Mouse (Mus musculus) forebrain, embryonic 10.5 days (tissue): Measurements from ENCODE around the gene Gm45837. TPM values are rescaled to one million over a fixed set of nuclear protein-coding genes. Genes with fewer than 3 reads are reported as not detected.
"Not testable (repeated sequence)": the region's sequence is repeated elsewhere in the genome, so short reads cannot be mapped to it uniquely, and the experiment has no call there.

Experiments used
- DNase-seq: peaks from one replicate; pipeline ENCODE4 v3.0.0-alpha.2; 2017; ENCODE audit warnings: low spot score; ENCODE audit errors: extremely low spot score
- H3K27ac ChIP-seq: fragments of 300-500 bp; sonication (generic); 2 replicates; pipeline ENCODE4 v1.5.1; 2016; ENCODE audit warnings: mild to moderate bottlenecking
- H3K27me3 ChIP-seq: fragments of 300-500 bp; sonication (generic); 2 replicates; pipeline ENCODE4 v1.6.1; 2016; ENCODE audit warnings: mild to moderate bottlenecking; ENCODE audit not compliant: poor library complexity, severe bottlenecking
- H3K36me3 ChIP-seq: fragments of 300-500 bp; sonication (generic); replicated peaks from 2 replicates; pipeline ENCODE4 v1.6.1; 2016; ENCODE audit warnings: mild to moderate bottlenecking, moderate library complexity
- H3K4me1 ChIP-seq: fragments of 300-500 bp; sonication (generic); 2 replicates; pipeline ENCODE4 v1.6.1; 2016
- H3K4me3 ChIP-seq: fragments of 300-500 bp; sonication (generic); 2 replicates; pipeline ENCODE4 v1.5.1; 2016; ENCODE audit warnings: mild to moderate bottlenecking, moderate library complexity
- H3K9me3 ChIP-seq: fragments of 300-500 bp; sonication (generic); 2 replicates; pipeline ENCODE4 v1.6.1; 2016; ENCODE audit warnings: mild to moderate bottlenecking, moderate library complexity
- WGBS: fragments of 180-500 bp; shearing (Covaris S2); methylation state at CpG from one replicate; pipeline ENCODE4 v1.1.7; 2016; 5-methylcytosine and 5-hydroxymethylcytosine counted together
- polyA plus RNA-seq: library from polyadenylated mRNA; unstranded; fragments of >200 nt; fragmentation: Nextera tagmentation; extraction: Ambion mirVana; gene quantifications from 2 replicates; pipeline ENCODE4 v1.2.1, GENCODE M21; 2016

Gene Gm45837
- polyA plus RNA-seq, 1 experiment from 2014 or later, result not detected

DNA sequence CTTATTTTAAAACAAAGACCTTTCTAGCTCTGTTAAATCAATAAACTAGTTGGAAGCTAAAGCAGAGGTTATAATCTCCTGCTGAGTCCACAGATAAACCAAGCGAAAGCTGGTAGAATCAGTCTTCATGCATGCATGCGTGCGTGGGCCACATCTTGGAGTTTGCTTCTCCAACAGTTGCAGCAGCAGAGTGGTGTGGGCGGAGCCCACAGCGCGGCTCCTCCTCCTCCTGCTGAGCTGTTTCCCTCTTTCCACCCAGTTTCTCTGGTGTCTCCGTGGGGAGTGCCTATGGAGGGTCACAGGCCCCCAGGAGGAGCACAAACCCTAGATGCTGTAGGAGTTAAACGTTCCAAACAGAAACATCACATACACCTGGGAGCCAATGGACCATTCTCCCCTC, 126.9 kb downstream of the Gm45837 start:
- Histone ChIP-seq H3K27me3 (peaks cover 20% of the 10 kb centered on the region), H3K9me3 (no peaks in the 10 kb centered on the region), H3K4me3 (no peak overlapping the region), H3K4me1 (peaks cover 24% of the 10 kb centered on the region), H3K36me3 (no peaks in the 10 kb centered on the region), H3K27ac (no peak overlapping the region)
- DNase-seq, result no peak
- WGBS, result 51% methylated on average over 8 of the region's 8 CpGs

DNA sequence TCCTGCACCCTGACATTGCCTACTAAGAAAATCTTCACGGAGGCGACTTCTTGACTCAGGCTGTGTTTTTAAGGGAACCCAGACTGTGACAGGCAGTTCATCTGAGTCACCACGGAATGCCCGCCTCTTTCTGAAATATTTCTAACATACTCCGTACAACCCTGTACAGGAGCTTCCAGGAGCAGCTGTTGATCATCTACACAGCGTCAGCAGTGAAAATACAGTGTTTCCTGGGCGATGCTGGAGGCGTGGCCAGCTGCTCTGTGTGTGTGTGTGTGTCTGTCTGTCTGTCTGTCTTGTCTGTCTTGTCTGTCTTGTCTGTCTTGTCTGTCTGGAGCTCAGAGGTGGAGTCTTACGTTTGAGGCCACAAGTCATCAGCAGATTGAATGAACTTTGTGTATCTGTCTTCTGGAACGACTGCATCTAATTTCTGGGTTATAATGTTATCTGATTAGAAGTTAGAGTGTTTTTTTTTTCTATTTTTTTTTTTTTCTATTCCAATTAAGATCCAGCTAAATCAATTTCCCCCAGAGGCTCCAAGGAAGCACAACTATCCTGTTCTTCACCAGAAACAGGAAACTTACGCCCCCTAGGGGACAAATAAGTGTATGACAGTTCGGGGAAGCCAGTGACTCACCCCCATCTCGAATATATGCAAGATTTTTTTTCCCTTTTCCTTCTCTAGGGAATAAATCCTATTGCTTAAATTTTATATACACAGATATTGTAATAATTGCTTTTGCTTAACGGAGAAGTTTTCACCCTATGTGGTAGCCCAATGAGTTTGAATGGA, 127.7 kb downstream of the Gm45837 start:
- Histone ChIP-seq H3K27me3 (peaks cover 20% of the 10 kb centered on the region), H3K36me3 (no peaks in the 10 kb centered on the region), H3K4me3 (no peak overlapping the region), H3K27ac (no peak overlapping the region), H3K9me3 (no peaks in the 10 kb centered on the region), H3K4me1 (peaks cover 24% of the 10 kb centered on the region)
- 65% methylated on average over 14 of the region's 14 CpGs for WGBS
- DNase-seq, result no peak

GRCm38 (mm10) chr7:101539774-101540173, 129.1 kb downstream of the Gm45837 start:
- Histone ChIP-seq H3K36me3 (no peaks in the 10 kb centered on the region), H3K4me1 (peaks cover 17% of the 10 kb centered on the region), H3K27me3 (peaks cover 10% of the 10 kb centered on the region), H3K4me3 (no peak overlapping the region), H3K9me3 (no peaks in the 10 kb centered on the region), H3K27ac (no peak overlapping the region)
- DNase-seq, result no peak
- 58% methylated on average over 9 of the region's 9 CpGs for WGBS

- Histone ChIP-seq H3K27me3 (peaks cover 9% of the 10 kb centered on the region), H3K4me1 (peaks cover 11% of the 10 kb centered on the region), H3K9me3 (no peaks in the 10 kb centered on the region), H3K36me3 (no peaks in the 10 kb centered on the region), H3K4me3 (no peak overlapping the region), H3K27ac (no peak overlapping the region)
- no peak for DNase-seq
- WGBS, result 83% methylated on average over 5 of the region's 5 CpGs
These were observed 130.0 kb downstream of the Gm45837 start for GRCm38 (mm10) chr7:101540684-101541083.

- no peak overlapping the region for H3K27ac ChIP-seq
- H3K4me1 ChIP-seq, result peaks cover 8% of the 10 kb centered on the region
- no peaks in the 10 kb centered on the region for H3K9me3 ChIP-seq
- H3K27me3 ChIP-seq, result peaks cover 9% of the 10 kb centered on the region
- WGBS, result 5% methylated on average over 11 of the region's 11 CpGs
- peak overlapping the region; percentile 12; the same call in 1 of the 2 replicates for H3K4me3 ChIP-seq
- no peaks in the 10 kb centered on the region for H3K36me3 ChIP-seq
- DNase-seq, result peak; percentile 76
These were observed 130.4 kb downstream of the Gm45837 start for GRCm38 (mm10) chr7:101541132-101541531.

- Histone ChIP-seq H3K27ac (no peak overlapping the region), H3K27me3 (peaks cover 9% of the 10 kb centered on the region), H3K4me1 (peaks cover 8% of the 10 kb centered on the region), H3K4me3 (no peak overlapping the region), H3K9me3 (no peaks in the 10 kb centered on the region), H3K36me3 (no peaks in the 10 kb centered on the region)
- WGBS, result 77% methylated on average over 10 of the region's 10 CpGs
- DNase-seq, result no peak
These were observed 131.0 kb downstream of the Gm45837 start for GRCm38 (mm10) chr7:101541734-101542133.

DNA sequence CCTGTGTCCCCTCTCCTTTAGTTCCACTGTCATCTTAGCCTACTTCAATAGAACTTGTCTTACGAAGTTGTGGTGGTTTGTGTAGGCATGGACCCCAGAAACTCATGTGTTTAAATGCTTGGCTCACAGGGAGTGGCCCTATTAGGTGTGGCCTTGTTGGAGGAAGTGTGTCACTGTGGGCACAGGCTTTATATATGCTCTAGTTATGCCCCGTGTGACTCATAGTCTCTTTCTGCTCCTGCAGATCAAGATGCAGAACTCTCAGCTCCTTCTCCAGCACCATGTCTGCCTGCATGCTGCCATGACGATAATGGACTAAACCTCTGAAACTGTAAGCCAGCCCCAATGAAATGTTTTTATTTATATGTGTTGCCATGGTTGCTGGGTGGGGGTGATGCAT, 137.0 kb downstream of the Gm45837 start:
- no peaks in the 10 kb centered on the region for H3K36me3 ChIP-seq
- H3K4me1 ChIP-seq, result 0 out of 2 replicates have a peak, but pooled peaks cover 6% of the 10 kb centered on the region
- no peaks in the 10 kb centered on the region for H3K9me3 ChIP-seq
- DNase-seq, result no peak
- no peaks in the 10 kb centered on the region for H3K27me3 ChIP-seq
- no peak overlapping the region for H3K27ac ChIP-seq
- WGBS, result 89% methylated on average over 3 of the region's 3 CpGs
- H3K4me3 ChIP-seq, result no peak overlapping the region

DNA sequence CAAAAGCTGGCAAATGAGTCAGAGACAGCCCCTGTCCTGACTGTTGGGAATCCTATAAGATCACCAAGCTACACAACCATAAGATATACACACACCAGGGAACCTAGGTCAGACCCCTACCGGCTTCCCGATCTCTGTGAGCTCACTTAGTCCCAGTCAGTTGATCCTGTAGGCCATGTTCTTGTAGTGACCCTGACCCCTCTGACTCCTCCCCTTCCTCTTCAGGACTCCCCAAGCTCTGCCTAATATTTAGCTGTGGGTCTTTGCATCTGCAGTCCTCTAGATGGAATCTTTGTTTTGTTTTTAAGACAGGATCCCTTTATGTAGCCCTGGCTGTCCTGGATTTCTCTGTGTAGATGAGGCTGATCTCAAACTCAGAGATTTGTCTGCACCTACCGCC, 138.6 kb downstream of the Gm45837 start:
- Histone ChIP-seq H3K4me1 (0 out of 2 replicates have a peak, but pooled peaks cover 6% of the 10 kb centered on the region), H3K27me3 (no peaks in the 10 kb centered on the region), H3K27ac (no peak overlapping the region), H3K9me3 (no peaks in the 10 kb centered on the region), H3K36me3 (no peaks in the 10 kb centered on the region), H3K4me3 (no peak overlapping the region)
- 81% methylated on average over 3 of the region's 3 CpGs for WGBS
- DNase-seq, result no peak

- Histone ChIP-seq H3K27me3 (no peaks in the 10 kb centered on the region), H3K27ac (no peak overlapping the region), H3K4me3 (no peak overlapping the region), H3K36me3 (no peaks in the 10 kb centered on the region), H3K4me1 (0 out of 2 replicates have a peak, but pooled peaks cover 6% of the 10 kb centered on the region), H3K9me3 (no peaks in the 10 kb centered on the region)
- no peak for DNase-seq
- whole genome bisulfite sequencing, result 77% methylated on average over 7 of the region's 7 CpGs
These were observed 140.2 kb downstream of the Gm45837 start for GRCm38 (mm10) chr7:101550686-101551485.

- Histone ChIP-seq H3K4me1 (0 out of 2 replicates have a peak, but pooled peaks cover 6% of the 10 kb centered on the region), H3K9me3 (no peaks in the 10 kb centered on the region), H3K4me3 (no peak overlapping the region), H3K27me3 (no peaks in the 10 kb centered on the region), H3K36me3 (no peaks in the 10 kb centered on the region), H3K27ac (no peak overlapping the region)
- no peak for DNase-seq
- WGBS, result 92% methylated on average over 1 of the region's 1 CpGs
These were observed 140.8 kb downstream of the Gm45837 start for GRCm38 (mm10) chr7:101551530-101551929.

GRCm38 (mm10) chr7:101555473-101555872, 144.8 kb downstream of the Gm45837 start:
- not testable (repeated sequence) for H3K27ac ChIP-seq, DNase-seq, H3K4me1 ChIP-seq, H3K27me3 ChIP-seq, H3K4me3 ChIP-seq, H3K9me3 ChIP-seq, H3K36me3 ChIP-seq
- WGBS, result 88% methylated on average over 3 of the region's 3 CpGs

DNA sequence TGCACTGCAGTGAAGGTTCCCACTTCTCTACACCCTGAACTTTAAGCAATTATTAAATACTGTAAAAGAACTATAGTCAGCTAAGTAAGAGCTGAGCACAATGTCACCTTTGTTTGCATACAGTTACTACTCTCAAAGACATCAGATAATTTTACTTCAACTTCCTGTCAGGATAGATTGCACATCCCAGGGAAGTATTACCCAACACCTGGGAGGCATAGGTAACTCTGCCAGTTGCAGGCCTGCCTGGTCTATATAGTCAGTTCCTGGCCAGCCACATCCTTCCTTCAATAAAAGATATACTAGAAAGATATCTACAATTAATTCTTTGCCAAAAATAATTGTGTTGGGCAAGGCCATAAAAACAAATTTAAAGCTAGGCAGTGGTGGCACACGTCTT, 146.7 kb downstream of the Gm45837 start:
- no peaks in the 10 kb centered on the region for H3K4me1 ChIP-seq
- WGBS, result 69% methylated on average over 1 of the region's 1 CpGs
- DNase-seq, result no peak
- H3K4me3 ChIP-seq, result no peak overlapping the region
- no peaks in the 10 kb centered on the region for H3K9me3 ChIP-seq
- H3K27me3 ChIP-seq, result no peaks in the 10 kb centered on the region
- no peaks in the 10 kb centered on the region for H3K36me3 ChIP-seq
- H3K27ac ChIP-seq, result no peak overlapping the region

GRCm38 (mm10) chr7:101559393-101559792, 148.7 kb downstream of the Gm45837 start:
- H3K27ac ChIP-seq, H3K4me1 ChIP-seq, DNase-seq, H3K9me3 ChIP-seq, H3K36me3 ChIP-seq, H3K4me3 ChIP-seq, H3K27me3 ChIP-seq: not testable (repeated sequence)
- 78% methylated on average over 5 of the region's 5 CpGs for WGBS
